Mouse (Mus musculus) liver, adult 2 months (tissue): ENCODE results near the gene Crot. TPM values are rescaled to one million over a fixed set of nuclear protein-coding genes. Genes with fewer than 3 reads are reported as not detected.

ENCODE experiments used
- DNase-seq: peaks from one replicate; pipeline ENCODE4 v3.0.0-alpha.2; 2011; ENCODE audit warnings: low read depth, low spot score; ENCODE audit errors: extremely low read depth
- H3K27ac ChIP-seq: fragments of 200-500 bp; replicated peaks from 2 replicates; pipeline ENCODE4 v1.5.1; 2012; ENCODE audit warnings: low read depth, mild to moderate bottlenecking, control low read depth, inconsistent platforms, low read length; ENCODE audit not compliant: insufficient read depth
- H3K27me3 ChIP-seq: fragments of 200-500 bp; 2 replicates; pipeline ENCODE4 v1.6.1; 2012; ENCODE audit warnings: mild to moderate bottlenecking, moderate library complexity, low read length, inconsistent platforms; ENCODE audit not compliant: control insufficient read depth, insufficient read depth
- H3K36me3 ChIP-seq: fragments of 200-500 bp; 2 replicates; pipeline ENCODE4 v1.6.1; 2012; ENCODE audit warnings: low read length, inconsistent platforms; ENCODE audit not compliant: control insufficient read depth, insufficient read depth
- H3K4me1 ChIP-seq: fragments of 200-500 bp; 2 replicates; pipeline ENCODE4 v1.6.1; 2011; ENCODE audit warnings: low read length; ENCODE audit not compliant: control insufficient read depth, insufficient read depth
- H3K4me3 ChIP-seq: fragments of 200-500 bp; 2 replicates; pipeline ENCODE4 v1.5.1; 2011; ENCODE audit warnings: low read depth, mild to moderate bottlenecking, control low read depth, low read length, moderate library complexity; ENCODE audit not compliant: insufficient read depth
- H3K79me2 ChIP-seq: fragments of 200-500 bp; 2 replicates; pipeline ENCODE4 v1.6.1; 2012; ENCODE audit warnings: inconsistent platforms, mild to moderate bottlenecking, low read length, moderate library complexity; ENCODE audit not compliant: control insufficient read depth, insufficient read depth
- H3K9ac ChIP-seq: fragments of 200-500 bp; 2 replicates; pipeline ENCODE4 v1.6.1; 2012; ENCODE audit warnings: low read depth, mild to moderate bottlenecking, control low read depth, inconsistent platforms, low read length
- CTCF ChIP-seq: fragments of 200-500 bp; IDR thresholded peaks from 2 replicates; pipeline ENCODE4 v1.5.1; 2011; ENCODE audit warnings: low read depth, low read length, control low read depth
- POLR2A ChIP-seq: fragments of 200-500 bp; IDR thresholded peaks from 2 replicates; pipeline ENCODE4 v1.6.1; 2011; ENCODE audit warnings: low read length, control low read depth; ENCODE audit not compliant: insufficient read depth; ENCODE audit errors: extremely low read depth
- WGBS: fragments of 180-500 bp; shearing (Covaris S2); methylation state at CpG from one replicate; pipeline ENCODE4 v1.1.7; 2018; 5-methylcytosine and 5-hydroxymethylcytosine counted together
- polyA plus RNA-seq: library from polyadenylated mRNA; depleted of rRNA; stranded (reverse); fragments of >200 nt; gene quantifications from 2 replicates; pipeline ENCODE4 v1.2.3, GENCODE M21; 2012
- total RNA-seq: library from RNA; depleted of rRNA; stranded (reverse); fragments of >200 nt; gene quantifications from 2 replicates; pipeline ENCODE4 v1.2.3, GENCODE M21; 2014

The Crot gene
- total and polyA plus RNA-seq, 2 experiments: 152 to 523 TPM

DNA sequence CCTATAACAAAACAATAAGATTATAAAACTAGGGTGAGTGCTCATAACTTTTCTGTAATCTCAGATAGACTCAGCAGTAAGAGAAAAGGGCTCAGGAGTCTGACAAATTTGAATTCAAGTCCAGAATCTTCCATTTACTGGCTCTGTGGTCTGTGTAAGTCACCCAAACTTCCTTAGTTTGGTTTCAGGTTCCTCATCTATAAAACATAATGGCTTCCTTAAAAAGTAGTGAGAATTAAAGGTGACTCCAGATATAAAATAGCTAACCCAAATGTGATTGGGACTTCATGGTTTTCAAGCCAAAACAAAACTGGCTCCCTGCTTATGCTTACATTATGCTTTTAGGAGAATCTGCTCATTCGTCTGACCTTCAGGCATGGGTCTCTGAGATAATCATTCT, 35.5 kb upstream of the Crot start:
- Histone ChIP-seq H3K27me3 (no peaks in the 10 kb centered on the region), H3K79me2 (no peaks in the 10 kb centered on the region), H3K4me1 (peaks cover 13% of the 10 kb centered on the region), H3K4me3 (no peak overlapping the region), H3K36me3 (no peaks in the 10 kb centered on the region), H3K27ac (no peak overlapping the region), H3K9ac (no peak overlapping the region)
- no peak for TF ChIP-seq POLR2A
- TF ChIP-seq CTCF: no peak
- 55% methylated on average over 1 of the region's 1 CpGs for WGBS
- no peak for DNase-seq

DNA sequence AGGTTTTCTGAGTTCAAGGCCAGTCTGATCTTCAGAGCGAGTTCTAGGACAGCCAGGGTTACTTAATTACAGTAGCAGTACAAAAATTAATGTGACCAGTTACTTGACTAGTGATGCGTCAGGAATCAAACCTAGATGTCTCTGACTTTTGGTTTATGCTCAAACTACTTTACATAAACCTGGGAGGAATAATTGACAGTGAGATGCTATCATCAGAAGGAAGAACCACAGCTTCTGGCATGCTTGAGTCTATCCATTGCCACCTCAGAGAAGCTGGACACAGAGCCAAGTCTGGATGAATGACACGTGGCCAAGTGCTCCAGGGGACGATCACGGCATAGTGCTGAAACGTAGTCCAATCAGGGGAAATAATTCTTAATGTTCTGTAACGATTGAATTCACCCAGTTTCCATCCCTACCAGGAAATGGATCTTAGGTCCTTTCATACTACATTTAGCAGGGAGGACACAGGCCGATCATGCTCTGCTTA, 35.0 kb upstream of the Crot start:
- Histone ChIP-seq H3K27ac (no peak overlapping the region), H3K36me3 (no peaks in the 10 kb centered on the region), H3K4me1 (peaks cover 11% of the 10 kb centered on the region), H3K27me3 (no peaks in the 10 kb centered on the region), H3K9ac (no peak overlapping the region), H3K79me2 (no peaks in the 10 kb centered on the region), H3K4me3 (no peak overlapping the region)
- TF ChIP-seq CTCF (no peak), POLR2A (no peak)
- 50% methylated on average over 8 of the region's 8 CpGs for WGBS
- peak; percentile 66 for DNase-seq

DNA sequence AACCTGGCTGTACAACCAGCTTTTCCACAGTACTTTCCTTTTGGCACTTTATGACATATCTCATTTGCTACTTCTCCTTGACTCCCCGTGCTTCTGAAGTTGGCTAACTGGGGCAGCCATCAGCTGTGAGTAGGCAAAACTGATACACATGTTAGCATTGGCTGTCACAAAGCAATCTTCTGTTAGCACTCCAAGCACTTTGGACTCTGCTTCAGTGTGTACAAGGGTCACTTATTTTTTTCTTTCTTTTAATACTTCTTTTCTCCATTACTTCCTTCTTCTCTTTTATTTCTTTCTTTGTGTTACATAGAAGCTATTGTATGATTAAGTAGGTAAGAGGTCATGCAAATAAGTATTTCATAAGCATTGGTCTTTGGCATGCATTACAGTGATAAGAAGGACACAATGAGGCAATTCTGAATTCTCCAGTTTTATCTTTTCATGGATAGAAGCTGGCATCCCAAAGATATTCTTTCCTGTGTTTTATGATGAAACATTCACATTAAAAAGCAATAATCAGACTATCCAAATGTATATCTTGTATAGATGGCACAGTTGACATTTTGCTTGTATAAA, 31.2 kb upstream of the Crot start:
- TF ChIP-seq POLR2A (no peak), CTCF (no peak)
- 20% methylated on average over 1 of the region's 1 CpGs for WGBS
- DNase-seq: peak; percentile 90
- Histone ChIP-seq H3K4me3 (no peak overlapping the region), H3K27ac (peak overlapping the region; percentile 58), H3K4me1 (peaks cover 6% of the 10 kb centered on the region), H3K27me3 (no peaks in the 10 kb centered on the region), H3K9ac (no peak overlapping the region), H3K36me3 (no peaks in the 10 kb centered on the region), H3K79me2 (no peaks in the 10 kb centered on the region)

DNA sequence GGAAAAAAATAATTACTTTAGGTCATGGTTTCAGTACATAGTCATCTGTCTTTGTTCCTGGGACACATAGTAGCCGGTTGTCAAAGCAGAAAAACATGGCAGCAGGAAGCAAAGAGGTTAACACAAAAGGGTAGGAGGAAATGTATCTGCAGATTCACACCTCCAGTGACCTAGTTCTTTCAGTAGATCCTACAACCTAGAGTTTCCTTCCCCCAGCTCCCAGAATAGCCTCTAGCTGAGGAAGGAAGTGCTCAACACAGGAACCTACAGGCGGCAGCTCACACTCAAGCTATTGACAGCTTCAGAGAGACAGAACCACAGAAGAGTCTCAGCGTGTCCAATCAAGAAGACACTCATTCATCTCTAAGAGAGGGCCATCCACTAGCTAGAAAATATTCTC, 18.2 kb upstream of the Crot start:
- TF ChIP-seq POLR2A: no peak
- TF ChIP-seq CTCF: no peak
- Histone ChIP-seq H3K4me3 (no peak overlapping the region), H3K9ac (no peak overlapping the region), H3K27ac (no peak overlapping the region), H3K4me1 (no peaks in the 10 kb centered on the region), H3K27me3 (no peaks in the 10 kb centered on the region), H3K36me3 (no peaks in the 10 kb centered on the region), H3K79me2 (no peaks in the 10 kb centered on the region)
- WGBS: 77% methylated on average over 3 of the region's 3 CpGs
- no peak for DNase-seq

DNA sequence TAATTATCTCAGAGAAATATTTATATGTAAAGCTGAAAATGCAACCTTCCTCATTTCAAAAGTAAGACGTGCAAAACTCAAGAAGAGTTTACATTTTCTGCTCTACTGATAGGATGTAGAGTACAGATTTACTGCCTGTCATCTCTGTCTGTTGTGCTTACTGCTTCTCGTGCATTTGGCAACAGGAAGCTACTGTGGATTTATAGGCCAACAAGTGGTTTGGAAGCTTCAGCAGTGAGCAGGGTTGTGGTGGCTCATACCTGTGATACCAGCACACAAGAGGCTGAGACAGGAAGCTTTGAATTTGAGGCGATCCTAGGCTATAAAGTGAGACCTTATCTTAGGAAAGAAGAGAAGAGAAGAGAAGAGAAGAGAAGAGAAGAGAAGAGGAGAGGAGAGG, 17.6 kb upstream of the Crot start:
- WGBS: 79% methylated on average over 3 of the region's 3 CpGs
- DNase-seq: no peak
- no peaks in the 10 kb centered on the region for H3K79me2 ChIP-seq

DNA sequence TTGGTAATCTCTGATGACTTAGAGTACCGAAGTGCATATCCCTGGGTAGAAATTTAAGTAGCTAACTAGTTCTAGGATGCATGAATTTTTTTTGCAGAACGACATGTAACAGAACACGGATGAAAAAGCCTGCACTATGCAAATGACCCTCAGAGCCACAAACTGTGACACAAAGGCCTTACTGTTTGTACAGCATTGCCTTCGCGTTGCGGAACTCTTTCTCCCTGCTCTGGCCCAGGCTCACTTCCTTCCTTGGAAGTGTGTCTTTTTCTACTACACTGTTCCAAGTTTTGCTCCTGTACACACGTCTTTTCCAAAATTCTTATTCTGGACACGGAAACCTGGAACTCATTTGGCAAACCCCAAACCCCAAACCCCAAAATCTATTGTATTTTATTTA, 14.2 kb upstream of the Crot start:
- Histone ChIP-seq H3K36me3 (no peaks in the 10 kb centered on the region), H3K27ac (no peak overlapping the region), H3K9ac (no peak overlapping the region), H3K27me3 (no peaks in the 10 kb centered on the region), H3K79me2 (no peaks in the 10 kb centered on the region), H3K4me3 (no peak overlapping the region), H3K4me1 (peaks cover 3% of the 10 kb centered on the region; the same call in 1 of the 2 replicates)
- 82% methylated on average over 8 of the region's 8 CpGs for WGBS
- no peak for DNase-seq
- TF ChIP-seq POLR2A (no peak), CTCF (no peak)

More for the DNA sequence above, 17.6 kb upstream of the Crot start:
- no peaks in the 10 kb centered on the region for H3K36me3 ChIP-seq
- H3K9ac ChIP-seq: no peak overlapping the region
- no peak overlapping the region for H3K27ac ChIP-seq
- H3K4me1 ChIP-seq: peaks cover under 1% of the 10 kb centered on the region; the same call in 1 of the 2 replicates
- TF ChIP-seq POLR2A: no peak
- TF ChIP-seq CTCF: no peak
- H3K4me3 ChIP-seq: no peak overlapping the region
- H3K27me3 ChIP-seq: no peaks in the 10 kb centered on the region
